Mouse (Mus musculus) midbrain, embryonic 11.5 days (tissue): ENCODE measurements at regions not wholly inside any gene's neighbourhood (a gene's known extent, or its start where the extent isn't known, plus 50 kb on each side); places are given as distances from the start of the nearest gene placed in this dataset.

Source experiments
- ATAC-seq: fragments of 200-750 bp; cut with Nextera tagmentation; 2 replicates; pipeline ENCODE4 v1.8.0; 2017; ENCODE audit warnings: moderate TSS enrichment, moderate library complexity; ENCODE audit not compliant: low FRiP score
- DNase-seq: peaks from one replicate; pipeline ENCODE4 v3.0.0; 2015; ENCODE audit warnings: low spot score; ENCODE audit errors: missing footprints
- H3K27ac ChIP-seq: fragments of 300-500 bp; sonication (generic); 2 replicates; pipeline ENCODE4 v1.5.1; 2014; ENCODE audit warnings: low read depth, low read length
- H3K27me3 ChIP-seq: fragments of 300-500 bp; sonication (generic); 2 replicates; pipeline ENCODE4 v1.6.1; 2014; ENCODE audit warnings: mild to moderate bottlenecking, low read length, moderate library complexity, mixed read lengths; ENCODE audit not compliant: control insufficient read depth, insufficient read depth
- H3K36me3 ChIP-seq: fragments of 300-500 bp; sonication (generic); 2 replicates; pipeline ENCODE4 v1.6.1; 2014; ENCODE audit warnings: mild to moderate bottlenecking, low read length, moderate library complexity, mixed read lengths; ENCODE audit not compliant: control insufficient read depth, insufficient read depth
- H3K4me1 ChIP-seq: fragments of 300-500 bp; sonication (generic); 2 replicates; pipeline ENCODE4 v1.6.1; 2014; ENCODE audit warnings: low read length; ENCODE audit not compliant: control insufficient read depth, insufficient read depth
- H3K4me2 ChIP-seq: fragments of 300-500 bp; sonication (generic); 2 replicates; pipeline ENCODE4 v1.6.1; 2014; ENCODE audit warnings: mild to moderate bottlenecking, moderate library complexity
- H3K4me3 ChIP-seq: fragments of 300-500 bp; sonication (generic); 2 replicates; pipeline ENCODE4 v1.5.1; 2014; ENCODE audit warnings: low read depth, low read length
- H3K9ac ChIP-seq: fragments of 300-500 bp; sonication (generic); 2 replicates; pipeline ENCODE4 v1.6.1; 2014; ENCODE audit warnings: low read length
- H3K9me3 ChIP-seq: fragments of 300-500 bp; sonication (generic); 2 replicates; pipeline ENCODE4 v1.6.1; 2016; ENCODE audit warnings: low read length; ENCODE audit not compliant: control insufficient read depth
- WGBS: fragments of 180-500 bp; shearing (Covaris S2); extraction: QIAGEN DNeasy Blood & Tissue Kit; methylation state at CpG from one replicate; pipeline ENCODE4 v1.1.7; 2014; 5-methylcytosine and 5-hydroxymethylcytosine counted together

GRCm38 (mm10) chr17:50442062-50442461 is 67.1 kb upstream of the Plcl2 start:
- no peak overlapping the region for H3K27ac ChIP-seq
- ATAC-seq (no peak), DNase-seq (no peak)
- no peaks in the 10 kb centered on the region for H3K4me1 ChIP-seq
- no peaks in the 10 kb centered on the region for H3K36me3 ChIP-seq
- H3K4me3 ChIP-seq = no peak overlapping the region
- H3K27me3 ChIP-seq = no peaks in the 10 kb centered on the region
- WGBS = 93% methylated on average over 5 of the region's 5 CpGs
- H3K9me3 ChIP-seq = no peaks in the 10 kb centered on the region
- no peak overlapping the region for H3K4me2 ChIP-seq
- no peak overlapping the region for H3K9ac ChIP-seq

- Histone ChIP-seq H3K9ac (no peak overlapping the region), H3K9me3 (no peaks in the 10 kb centered on the region), H3K27me3 (no peaks in the 10 kb centered on the region), H3K36me3 (no peaks in the 10 kb centered on the region), H3K4me1 (no peaks in the 10 kb centered on the region), H3K27ac (no peak overlapping the region), H3K4me3 (no peak overlapping the region), H3K4me2 (no peak overlapping the region)
- no peak for DNase-seq
- ATAC-seq = no peak
- WGBS = 94% methylated on average over 6 of the region's 6 CpGs
Observed at GRCm38 (mm10) chr17:50442905-50443304, 66.3 kb upstream of the Plcl2 start.

- Histone ChIP-seq H3K36me3 (no peaks in the 10 kb centered on the region), H3K9me3 (no peaks in the 10 kb centered on the region), H3K9ac (no peak overlapping the region), H3K27me3 (no peaks in the 10 kb centered on the region), H3K27ac (no peak overlapping the region), H3K4me2 (no peak overlapping the region), H3K4me3 (no peak overlapping the region), H3K4me1 (no peaks in the 10 kb centered on the region)
- whole genome bisulfite sequencing = 84% methylated on average over 6 of the region's 6 CpGs
- ATAC-seq = no peak
- no peak for DNase-seq
Observed at GRCm38 (mm10) chr17:50443376-50444022, 65.7 kb upstream of the Plcl2 start.

GRCm38 (mm10) chr17:50444023-50444389 is 65.2 kb upstream of the Plcl2 start:
- WGBS = 80% methylated on average over 1 of the region's 1 CpGs
- Histone ChIP-seq H3K27me3 (no peaks in the 10 kb centered on the region), H3K4me2 (no peak overlapping the region), H3K27ac (no peak overlapping the region), H3K4me3 (no peak overlapping the region), H3K4me1 (no peaks in the 10 kb centered on the region), H3K36me3 (no peaks in the 10 kb centered on the region), H3K9ac (no peak overlapping the region), H3K9me3 (no peaks in the 10 kb centered on the region)
- ATAC-seq (no peak), DNase-seq (no peak)

- H3K9ac ChIP-seq = no peak overlapping the region
- no peak overlapping the region for H3K4me2 ChIP-seq
- H3K9me3 ChIP-seq = no peaks in the 10 kb centered on the region
- no peaks in the 10 kb centered on the region for H3K27me3 ChIP-seq
- DNase-seq = no peak
- H3K4me3 ChIP-seq = no peak overlapping the region
- no peak overlapping the region for H3K27ac ChIP-seq
- WGBS = 82% methylated on average over 6 of the region's 6 CpGs
- H3K36me3 ChIP-seq = no peaks in the 10 kb centered on the region
- no peak for ATAC-seq
- no peaks in the 10 kb centered on the region for H3K4me1 ChIP-seq
Observed at GRCm38 (mm10) chr17:50448693-50449092, 60.5 kb upstream of the Plcl2 start.

- WGBS = 87% methylated on average over 3 of the region's 3 CpGs
- Histone ChIP-seq H3K9me3 (no peaks in the 10 kb centered on the region), H3K4me3 (no peak overlapping the region), H3K27me3 (no peaks in the 10 kb centered on the region), H3K27ac (no peak overlapping the region), H3K9ac (no peak overlapping the region), H3K36me3 (no peaks in the 10 kb centered on the region), H3K4me1 (no peaks in the 10 kb centered on the region), H3K4me2 (no peak overlapping the region)
- DNase-seq (no peak), ATAC-seq (no peak)
Observed at GRCm38 (mm10) chr17:50451606-50452005, 57.6 kb upstream of the Plcl2 start.

GRCm38 (mm10) chr17:50453524-50453923 is 55.7 kb upstream of the Plcl2 start:
- H3K36me3 ChIP-seq = no peaks in the 10 kb centered on the region
- H3K4me2 ChIP-seq = no peak overlapping the region
- H3K27me3 ChIP-seq = no peaks in the 10 kb centered on the region
- H3K27ac ChIP-seq = no peak overlapping the region
- no peak overlapping the region for H3K4me3 ChIP-seq
- no peak for DNase-seq
- H3K4me1 ChIP-seq = no peaks in the 10 kb centered on the region
- H3K9ac ChIP-seq = no peak overlapping the region
- H3K9me3 ChIP-seq = no peaks in the 10 kb centered on the region
- ATAC-seq = no peak

- ATAC-seq (no peak), DNase-seq (no peak)
- Histone ChIP-seq H3K4me3 (no peak overlapping the region), H3K27ac (no peak overlapping the region), H3K4me1 (no peaks in the 10 kb centered on the region), H3K9me3 (no peaks in the 10 kb centered on the region), H3K27me3 (no peaks in the 10 kb centered on the region), H3K36me3 (no peaks in the 10 kb centered on the region), H3K4me2 (no peak overlapping the region), H3K9ac (no peak overlapping the region)
- 90% methylated on average over 5 of the region's 5 CpGs for WGBS
Observed at GRCm38 (mm10) chr17:50453956-50454355, 55.2 kb upstream of the Plcl2 start.

GRCm38 (mm10) chr17:50454917-50455316 is 54.3 kb upstream of the Plcl2 start:
- H3K4me1 ChIP-seq = no peaks in the 10 kb centered on the region
- H3K27ac ChIP-seq = no peak overlapping the region
- no peak overlapping the region for H3K4me2 ChIP-seq
- H3K9me3 ChIP-seq = no peaks in the 10 kb centered on the region
- H3K9ac ChIP-seq = no peak overlapping the region
- 75% methylated on average over 5 of the region's 5 CpGs for whole genome bisulfite sequencing
- no peak for DNase-seq
- no peak for ATAC-seq
- no peak overlapping the region for H3K4me3 ChIP-seq
- no peaks in the 10 kb centered on the region for H3K27me3 ChIP-seq
- H3K36me3 ChIP-seq = no peaks in the 10 kb centered on the region

- ATAC-seq (no peak), DNase-seq (no peak)
- 94% methylated on average over 10 of the region's 10 CpGs for WGBS
Observed at GRCm38 (mm10) chr17:50455719-50456118, 53.5 kb upstream of the Plcl2 start.

More at GRCm38 (mm10) chr17:50455719-50456118, 53.5 kb upstream of the Plcl2 start:
- Histone ChIP-seq H3K4me3 (no peak overlapping the region), H3K9ac (no peak overlapping the region), H3K27ac (no peak overlapping the region), H3K27me3 (no peaks in the 10 kb centered on the region), H3K4me2 (no peak overlapping the region), H3K36me3 (no peaks in the 10 kb centered on the region), H3K4me1 (no peaks in the 10 kb centered on the region), H3K9me3 (no peaks in the 10 kb centered on the region)
